Mouse (Mus musculus) neutrophil, adult 5-6 weeks (primary cell): ENCODE measurements around the gene Atg7. TPM values are rescaled to one million over a fixed set of nuclear protein-coding genes. Genes with fewer than 3 reads are reported as not detected.
A peak's percentile ranks its signal among the peaks of the same experiment; 100 is the strongest.

Experiments
- ATAC-seq: fragments of 151-379, 151-347 bp; 2 replicates; pipeline ENCODE4 v1.8.0; 2017; ENCODE audit warnings: mild to moderate bottlenecking, moderate TSS enrichment; ENCODE audit not compliant: insufficient number of reproducible peaks, poor library complexity, low FRiP score, severe bottlenecking; ENCODE audit errors: extremely low read depth
- total RNA-seq: library from RNA; stranded (forward); fragments of 200-1000 nt; gene quantifications from 2 replicates; pipeline ENCODE4 v1.2.3, GENCODE M21; 2017

The Atg7 gene
- total RNA-seq, 1 experiment from 2014 or later, result 74.5 TPM

DNA sequence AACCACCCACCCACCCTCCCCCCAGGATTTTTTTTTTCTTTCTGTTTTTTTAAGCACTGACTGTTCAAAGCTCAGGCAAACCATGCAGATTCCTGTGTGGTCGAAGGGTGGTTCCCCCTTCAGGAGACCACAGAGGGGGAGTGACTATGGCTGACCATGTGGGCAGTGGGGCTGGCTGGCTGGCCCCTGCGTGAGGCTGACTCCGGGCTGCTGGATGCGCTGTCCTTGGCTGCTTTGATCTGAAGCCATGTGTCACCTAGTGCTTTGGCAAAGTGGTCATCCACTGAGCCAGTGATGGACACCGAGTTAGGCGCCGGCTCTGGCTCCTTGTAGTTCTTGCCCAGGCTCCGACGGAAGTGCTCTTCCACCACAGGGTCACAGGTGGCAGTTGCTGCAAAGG lies 219.1 kb downstream of the Atg7 start:
- no peak for ATAC-seq

DNA sequence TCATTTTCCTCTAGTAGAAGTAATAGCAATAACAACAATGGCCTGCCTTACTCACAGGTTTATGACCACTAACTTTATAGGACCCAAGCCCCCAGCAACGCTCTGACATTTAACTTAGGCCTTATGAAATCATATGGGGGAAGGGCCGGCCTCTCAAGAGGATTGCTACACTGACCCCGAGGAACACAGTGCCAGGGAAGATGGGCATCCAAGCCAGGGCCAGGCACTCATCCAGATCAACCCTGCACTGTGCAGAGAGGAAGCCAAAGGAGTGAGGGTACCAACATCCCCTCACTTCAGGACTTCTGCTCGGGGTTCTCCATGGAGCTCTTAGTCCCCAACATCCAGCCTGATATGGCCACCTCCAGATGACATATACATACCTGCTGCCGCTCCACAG lies 220.6 kb downstream of the Atg7 start:
- no peak for ATAC-seq

DNA sequence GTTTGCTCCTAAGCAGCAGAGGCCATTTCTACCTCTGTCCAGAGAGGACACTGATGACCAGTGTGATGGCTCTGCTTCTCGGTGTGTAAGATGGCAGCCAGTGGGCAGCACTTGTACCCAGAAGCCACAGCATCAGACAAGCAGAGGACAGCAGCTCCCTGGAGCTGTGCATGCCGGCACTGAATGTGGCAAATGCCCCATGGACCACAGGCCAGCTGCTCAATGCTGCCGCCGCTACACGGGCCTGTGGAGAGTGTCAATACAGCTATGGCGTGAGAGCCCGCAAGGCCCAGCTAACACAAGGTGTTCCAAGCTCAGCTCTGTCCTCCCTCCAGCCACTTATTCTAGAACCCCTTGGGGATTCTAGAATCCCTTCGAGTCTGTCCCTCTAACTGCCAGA lies 221.5 kb downstream of the Atg7 start:
- no peak for ATAC-seq

DNA sequence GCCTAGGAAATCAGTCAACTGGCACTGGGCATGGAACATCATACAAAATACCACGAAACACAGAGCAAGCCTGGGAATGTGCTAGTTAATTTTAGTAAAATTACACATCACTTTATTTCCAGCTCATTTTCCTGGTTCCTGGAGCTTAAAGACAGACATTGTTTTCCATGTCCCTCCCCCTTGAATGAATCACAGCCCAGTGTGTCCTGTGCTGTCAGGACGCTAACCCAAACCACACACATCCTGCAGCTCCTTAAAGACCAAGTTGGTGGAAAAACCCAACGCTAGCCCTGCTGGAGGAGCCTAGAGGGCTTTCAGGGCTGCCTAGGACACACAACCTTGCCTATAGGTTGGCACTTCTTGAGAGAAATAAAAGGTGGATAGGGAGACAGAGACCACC lies 223.2 kb downstream of the Atg7 start:
- ATAC-seq, result no peak

DNA sequence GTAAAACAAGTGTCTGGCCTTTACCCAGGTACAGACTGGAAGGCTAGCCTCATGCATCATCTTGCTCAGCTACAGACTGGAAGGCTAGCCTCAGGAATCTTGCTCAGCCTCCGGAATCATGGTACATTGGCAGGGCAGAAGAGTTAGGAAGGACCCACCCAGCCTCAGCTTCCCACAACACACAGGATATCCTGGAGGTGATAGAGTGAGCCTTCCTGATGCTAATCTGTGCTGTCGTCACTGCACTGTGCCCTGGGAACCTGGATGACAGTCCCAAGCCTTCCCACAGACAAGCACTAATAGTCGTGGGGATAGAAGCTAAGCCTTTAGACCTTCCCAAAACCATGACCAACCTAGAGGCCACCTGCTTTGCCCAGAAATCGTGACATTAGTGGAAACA lies 223.7 kb downstream of the Atg7 start:
- ATAC-seq, result no peak

DNA sequence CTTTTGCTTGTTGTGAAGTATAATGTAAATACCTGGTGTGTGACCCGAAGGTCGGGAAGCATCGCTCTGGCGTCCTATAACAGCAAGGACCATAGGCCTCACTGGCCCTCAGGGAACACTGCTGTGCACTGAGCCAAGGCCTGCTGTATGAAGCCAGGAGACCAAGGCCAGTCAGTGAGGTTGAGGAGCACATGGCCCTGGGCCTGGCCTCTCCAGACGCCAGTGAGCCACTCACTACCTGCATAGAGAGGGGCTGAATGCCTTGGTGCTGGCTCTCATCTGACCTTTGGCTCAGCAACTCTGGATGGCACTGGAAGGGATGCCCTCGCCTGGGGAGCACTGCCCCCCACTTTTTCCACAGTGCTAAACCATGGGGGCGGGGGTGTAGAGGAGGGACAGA lies 225.8 kb downstream of the Atg7 start:
- ATAC-seq, result no peak

DNA sequence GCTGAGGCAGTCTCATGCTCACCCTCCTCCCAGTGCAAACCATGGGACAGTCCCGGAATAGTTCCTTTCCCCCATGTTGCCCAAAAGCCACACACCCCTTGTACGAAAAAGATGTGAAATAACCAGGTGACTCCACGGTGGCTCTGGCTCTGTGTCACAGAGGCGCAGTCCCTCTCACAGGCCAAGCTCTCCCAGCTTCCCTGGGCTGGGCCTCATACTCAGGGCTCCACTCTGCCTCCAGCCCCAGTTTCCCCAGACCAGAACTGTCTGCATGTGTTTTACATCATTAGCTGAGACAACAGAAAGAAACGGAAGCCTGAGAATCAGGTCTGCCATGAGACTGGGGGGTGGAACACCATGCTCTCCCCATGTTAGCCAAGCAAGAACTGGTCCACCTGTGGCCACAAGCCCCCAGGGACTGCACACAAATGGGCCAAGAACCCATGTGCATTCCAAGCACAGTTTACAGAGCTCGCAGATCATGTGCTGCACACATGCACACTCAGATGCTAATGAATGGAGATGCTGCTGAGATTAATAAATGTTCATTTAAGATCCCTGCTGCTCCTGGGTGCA lies 226.7 kb downstream of the Atg7 start:
- no peak for ATAC-seq

DNA sequence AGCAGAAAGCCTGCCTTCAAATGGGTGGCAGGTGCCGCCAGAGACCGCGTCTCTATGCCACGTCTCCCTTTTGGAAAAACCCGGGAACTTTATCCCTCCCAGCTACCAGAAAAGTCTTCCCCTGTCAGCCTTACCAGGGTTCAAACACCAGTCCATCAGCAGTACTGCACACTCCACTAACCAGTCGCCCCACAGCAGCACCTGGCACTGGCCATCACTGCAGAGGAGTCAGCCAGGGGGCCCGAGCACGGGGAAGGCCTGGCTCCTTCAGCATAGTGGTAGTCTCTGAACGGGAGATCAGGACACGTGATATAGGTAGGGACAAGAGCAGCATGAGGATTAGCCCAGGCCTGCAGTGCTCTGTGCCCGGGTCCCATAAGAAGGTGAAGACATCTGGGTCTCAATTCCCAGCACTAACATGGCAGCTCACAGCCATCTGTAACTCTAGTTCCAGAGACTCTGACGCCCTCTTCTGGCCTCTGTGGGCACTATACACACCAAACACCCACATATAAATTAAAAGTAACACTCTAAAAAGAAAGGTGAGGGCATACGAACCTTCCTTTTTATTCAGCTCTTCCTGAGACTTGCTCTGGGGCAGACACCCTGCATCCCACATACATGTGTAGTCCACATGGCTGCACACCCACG lies 228.2 kb downstream of the Atg7 start:
- no peak for ATAC-seq

DNA sequence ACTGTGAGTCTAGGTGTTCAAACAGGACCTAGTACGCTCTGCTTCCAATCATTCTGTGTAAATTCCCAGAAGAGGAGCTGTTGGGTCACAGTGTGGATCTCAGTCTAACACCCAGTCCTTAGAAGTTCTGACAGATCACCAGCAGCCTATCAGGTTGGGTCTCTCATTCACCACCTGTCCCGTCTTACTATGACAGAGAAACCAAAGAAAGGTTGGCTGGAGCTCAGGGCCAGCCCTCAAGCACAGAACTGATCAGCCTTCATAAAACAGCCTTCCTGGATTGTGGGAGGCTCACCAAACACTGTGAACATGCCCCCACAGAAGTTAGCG lies 230.9 kb downstream of the Atg7 start:
- no peak for ATAC-seq

DNA sequence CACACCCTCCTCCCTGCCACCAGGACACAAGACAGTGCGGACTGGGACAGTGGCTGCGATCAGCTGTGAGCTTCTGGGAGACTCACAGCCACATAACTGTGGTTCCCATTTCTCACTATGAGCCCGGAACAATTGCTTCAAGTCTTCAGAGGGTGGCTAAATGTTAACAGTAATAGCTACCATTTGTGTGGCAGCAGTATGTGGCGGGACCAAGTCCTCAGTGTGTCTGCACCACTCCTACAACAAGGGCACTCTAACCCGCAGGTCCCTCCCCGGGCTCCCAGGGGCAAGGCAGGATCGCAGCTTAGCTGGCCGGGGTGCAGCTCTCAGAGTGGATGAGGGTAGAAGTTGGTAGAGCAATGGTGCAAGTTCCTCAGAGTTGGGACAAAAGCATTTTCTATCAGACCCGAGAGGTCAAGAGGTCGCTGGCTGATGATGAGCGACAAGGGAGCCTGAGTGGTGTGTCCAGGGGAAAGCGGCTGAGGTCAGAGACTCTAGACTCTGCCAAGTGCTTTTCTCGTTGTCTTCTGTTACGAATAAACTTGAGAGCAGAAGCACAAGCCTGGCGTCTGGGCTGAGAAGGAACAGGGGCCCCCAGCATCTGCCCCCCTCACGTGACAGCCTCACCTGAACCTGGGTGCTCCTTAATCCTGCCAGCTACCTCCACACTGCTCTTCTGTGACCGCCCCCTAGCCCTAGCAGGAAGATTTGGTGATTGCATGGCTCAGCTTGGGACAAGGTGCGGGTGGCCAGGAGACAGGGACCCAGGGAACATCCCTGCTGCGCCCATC lies 231.4 kb downstream of the Atg7 start:
- ATAC-seq, result no peak

DNA sequence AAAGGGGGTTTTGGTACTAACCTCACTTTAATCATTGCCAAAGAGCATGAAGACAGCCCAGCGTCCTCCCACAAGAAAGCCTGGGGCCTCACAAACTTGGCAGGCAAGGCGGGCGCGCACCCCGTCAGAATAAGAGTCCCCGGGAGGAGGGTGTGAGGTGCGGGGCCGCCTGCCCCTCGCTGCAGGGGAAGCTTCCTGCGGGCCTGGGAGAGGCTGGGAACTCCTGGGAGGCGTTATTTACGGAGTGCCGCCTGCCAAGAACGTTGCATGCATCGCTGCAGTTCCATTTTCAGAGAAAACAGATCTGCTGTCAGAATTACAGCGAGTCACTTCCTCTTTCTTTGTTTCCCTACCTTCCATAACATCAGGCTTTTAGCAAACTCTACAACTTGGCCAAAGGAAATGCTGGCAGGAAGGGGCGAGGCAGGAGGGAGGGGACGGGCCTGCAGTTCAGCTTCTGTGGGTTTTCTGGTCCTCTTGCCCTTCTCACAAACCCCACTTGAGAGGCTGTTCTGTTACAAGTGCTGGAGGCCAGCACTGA lies 232.2 kb downstream of the Atg7 start:
- ATAC-seq, result peak; percentile 69

DNA sequence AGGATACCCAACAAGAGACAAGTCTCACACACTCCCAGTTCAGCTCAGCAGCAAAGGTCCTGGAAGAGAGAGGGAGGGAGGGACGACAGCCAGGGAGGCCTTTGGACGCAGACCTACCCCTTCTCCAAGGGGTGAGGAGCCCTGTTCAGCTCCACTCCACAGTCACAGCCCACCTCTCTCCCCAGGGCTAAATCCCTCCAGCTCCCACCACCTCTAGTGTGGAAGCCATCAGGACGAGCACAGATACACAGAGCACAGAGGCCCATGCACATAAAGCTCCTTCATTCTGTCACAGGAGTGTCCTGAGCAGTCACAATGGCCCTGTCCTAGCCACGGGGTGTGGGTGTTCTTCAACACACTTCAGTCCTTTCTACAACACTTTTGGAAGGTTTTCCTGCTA lies 233.1 kb downstream of the Atg7 start:
- no peak for ATAC-seq

DNA sequence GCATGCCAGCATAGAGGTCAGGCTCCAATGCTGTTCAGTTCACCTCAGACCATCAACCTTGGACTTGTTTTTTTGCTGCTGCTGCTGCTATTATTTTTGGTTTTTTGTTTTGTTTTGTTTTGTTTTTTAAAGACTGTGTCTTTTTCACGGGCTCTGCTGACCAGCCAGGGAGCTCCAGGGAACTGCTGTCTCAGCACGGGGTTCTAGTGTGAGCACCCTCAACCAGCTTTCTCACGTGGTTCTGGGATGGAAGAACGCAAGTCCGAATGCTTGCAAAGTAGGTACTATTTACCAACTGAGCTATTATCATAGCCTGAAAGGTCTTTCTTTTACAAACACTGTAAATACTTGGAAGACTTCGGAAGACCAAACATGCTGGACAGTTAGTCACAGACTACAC lies 233.6 kb downstream of the Atg7 start:
- ATAC-seq, result no peak

DNA sequence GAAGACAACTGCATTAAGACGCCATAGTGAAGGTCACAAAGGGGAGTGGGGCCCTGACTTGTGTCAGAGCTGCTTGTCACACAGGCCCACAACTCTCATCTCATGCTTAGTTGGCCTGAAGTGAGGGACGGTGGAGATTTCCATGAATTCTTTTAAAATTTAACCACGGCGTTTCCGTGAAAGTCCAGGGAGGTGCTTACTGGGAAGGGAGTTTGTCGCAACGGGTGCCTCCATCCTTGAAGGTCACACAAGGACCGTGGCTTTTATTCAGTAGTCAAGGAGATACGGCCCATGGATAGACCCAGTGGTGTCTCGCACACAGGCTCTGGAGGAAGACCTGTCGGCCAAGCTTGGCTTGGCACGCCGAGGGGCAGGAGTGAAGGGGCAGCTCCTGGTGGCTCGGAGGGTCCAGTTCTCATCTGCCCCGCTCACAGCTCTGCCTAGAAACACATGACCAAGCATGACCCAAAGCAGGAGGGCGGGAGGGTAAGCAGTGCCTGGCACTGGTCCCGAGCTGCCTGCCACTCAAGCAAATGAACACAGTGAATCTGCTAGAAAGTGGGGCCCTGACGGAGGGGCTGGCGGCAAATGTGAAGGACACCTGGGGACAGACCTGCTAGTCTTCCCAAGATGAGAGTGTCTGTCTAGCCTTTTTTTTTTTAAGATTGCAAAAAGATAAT lies 236.1 kb downstream of the Atg7 start:
- no peak for ATAC-seq

DNA sequence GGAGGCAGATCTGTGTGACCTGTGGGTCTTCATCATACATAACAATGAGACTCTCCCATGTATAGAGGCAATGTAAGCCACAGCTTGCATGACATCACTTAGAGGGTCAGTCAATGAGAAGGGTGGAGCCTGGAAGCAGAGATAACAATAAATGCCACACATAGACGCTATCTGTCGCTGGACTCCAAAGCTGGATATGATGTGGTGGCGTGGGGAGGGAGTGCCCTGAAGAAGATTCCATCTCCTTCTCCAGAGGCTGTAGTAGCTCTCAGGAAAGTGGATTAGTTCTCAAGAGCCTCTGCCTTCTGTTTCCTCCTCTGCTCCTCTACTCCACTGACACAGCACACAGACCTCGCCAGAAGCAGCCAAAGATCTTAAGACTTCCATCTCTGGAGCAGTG lies 237.9 kb downstream of the Atg7 start:
- ATAC-seq, result no peak

DNA sequence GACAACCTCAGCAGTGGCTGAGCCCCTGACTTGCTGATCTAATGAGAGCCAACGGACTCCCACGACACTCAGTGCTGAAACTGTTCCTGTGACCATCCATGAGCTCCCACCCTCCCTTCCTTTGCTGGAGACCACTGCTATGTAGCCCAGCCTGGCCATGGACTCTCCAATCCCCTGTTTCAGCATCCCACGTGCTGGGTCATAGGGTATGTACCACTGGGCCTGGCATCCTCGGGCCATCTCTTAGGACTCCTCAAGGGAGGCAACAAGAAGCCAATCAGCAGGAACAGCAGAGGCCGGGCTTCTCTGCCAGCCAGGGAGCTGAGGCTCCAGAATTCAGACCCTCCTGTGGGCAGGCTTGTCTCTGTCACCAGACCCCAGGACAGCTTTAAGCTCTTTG lies 239.3 kb downstream of the Atg7 start:
- no peak for ATAC-seq

DNA sequence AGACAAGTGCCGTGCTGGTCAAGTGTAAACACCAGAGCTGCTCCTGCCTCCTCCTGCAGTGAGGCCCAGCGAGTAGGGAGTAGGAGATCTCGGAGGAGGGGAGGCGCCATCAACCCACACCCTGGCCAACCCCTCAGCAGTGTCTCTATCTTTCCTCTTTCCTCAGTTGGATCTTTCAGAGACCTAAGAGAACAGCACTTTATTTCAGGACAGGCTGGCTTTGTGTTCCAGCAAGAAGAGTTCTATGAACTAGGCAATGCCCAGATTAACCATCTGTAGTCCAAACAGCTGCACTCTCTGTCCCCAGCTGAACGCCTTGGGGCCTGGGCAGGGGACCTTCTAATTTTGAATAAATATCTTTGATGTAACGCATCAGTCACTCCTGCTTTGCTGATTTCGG lies 239.8 kb downstream of the Atg7 start:
- ATAC-seq, result no peak

DNA sequence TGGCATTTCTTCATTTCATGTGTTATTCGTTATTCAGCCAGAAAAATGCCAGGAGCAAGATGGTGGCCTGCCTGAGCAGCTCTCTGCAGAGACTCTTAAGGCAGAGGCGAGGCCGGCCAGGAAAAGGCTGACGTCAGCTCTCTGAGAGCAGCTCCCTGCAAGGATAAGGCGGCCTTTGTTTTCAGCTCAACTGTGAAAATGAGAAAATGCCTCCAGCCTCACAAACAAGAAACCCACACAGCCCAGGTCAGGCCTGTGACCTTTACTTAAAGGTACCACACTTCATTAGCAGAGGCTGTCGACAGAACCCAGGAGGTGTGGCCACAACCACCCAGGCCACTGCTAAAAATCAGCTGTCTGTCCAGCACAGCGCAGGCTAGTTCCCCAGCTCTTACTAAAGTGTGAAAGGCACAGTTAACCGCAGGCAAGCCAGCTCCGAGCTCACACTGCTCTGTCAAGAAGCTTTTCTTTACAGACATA lies 240.4 kb downstream of the Atg7 start:
- no peak for ATAC-seq

DNA sequence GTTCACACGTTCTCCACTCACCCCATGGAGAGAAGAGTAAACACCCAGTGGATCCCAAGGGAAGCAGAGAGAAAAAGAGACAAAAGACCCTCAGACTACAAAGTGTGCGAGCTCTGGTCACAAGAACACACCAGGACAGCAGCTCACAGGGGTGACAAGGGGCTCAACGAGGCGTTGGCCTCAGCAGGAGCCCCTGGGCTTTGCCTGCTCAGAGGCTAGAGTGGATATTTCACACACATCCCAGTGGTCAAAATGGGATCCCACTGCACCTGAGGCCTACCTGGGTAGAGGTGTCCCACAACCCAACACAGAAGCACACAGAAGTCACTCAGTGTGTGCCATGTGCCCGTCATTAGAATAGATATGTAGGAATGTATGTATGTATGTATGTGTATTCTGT lies 242.2 kb downstream of the Atg7 start:
- ATAC-seq, result no peak

DNA sequence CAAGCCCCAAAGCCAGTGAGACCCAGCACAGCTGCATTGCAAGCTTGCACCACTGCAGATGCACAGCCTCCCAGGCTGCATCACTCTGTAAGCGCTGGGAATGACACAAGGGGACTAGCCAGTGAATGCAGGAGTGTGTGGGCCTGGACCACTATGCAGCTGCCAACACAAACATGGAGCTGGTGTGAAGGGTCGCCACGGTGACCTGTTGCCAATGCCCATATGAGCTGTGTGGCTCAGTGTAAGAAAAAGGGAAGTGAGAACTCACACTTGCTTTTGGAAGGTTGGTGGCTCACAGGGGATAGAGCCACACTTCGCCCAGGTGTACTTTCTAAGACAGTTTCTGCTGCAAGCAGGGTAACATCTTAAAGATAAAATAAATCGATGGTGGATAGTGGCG lies 243.1 kb downstream of the Atg7 start:
- ATAC-seq, result peak; percentile 51; the same call in 1 of the 2 replicates
